Mouse (Mus musculus) intestine, embryonic 16.5 days (tissue): ENCODE results near the gene Slc6a21. TPM values are rescaled to one million over a fixed set of nuclear protein-coding genes. Genes with fewer than 3 reads are reported as not detected.

ENCODE experiments used
- ATAC-seq: fragments of 200-750 bp; cut with Nextera tagmentation; 2 replicates; pipeline ENCODE4 v1.8.0; 2017; ENCODE audit warnings: moderate TSS enrichment, moderate library complexity
- H3K27ac ChIP-seq: fragments of 300-500 bp; sonication (generic); 2 replicates; pipeline ENCODE4 v1.5.1; 2014; ENCODE audit warnings: mild to moderate bottlenecking, low read length
- H3K27me3 ChIP-seq: fragments of 300-500 bp; sonication (generic); replicated peaks from 2 replicates; pipeline ENCODE4 v1.6.1; 2014; ENCODE audit warnings: low read length, control low read depth, mixed read lengths; ENCODE audit not compliant: control insufficient read depth, insufficient read depth
- H3K36me3 ChIP-seq: fragments of 300-500 bp; sonication (generic); 2 replicates; pipeline ENCODE4 v1.6.1; 2014; ENCODE audit warnings: low read length, control low read depth; ENCODE audit not compliant: control insufficient read depth, insufficient read depth
- H3K4me1 ChIP-seq: fragments of 300-500 bp; sonication (generic); 2 replicates; pipeline ENCODE4 v1.6.1; 2014; ENCODE audit warnings: low read length, control low read depth, mixed read lengths; ENCODE audit not compliant: control insufficient read depth, insufficient read depth
- H3K4me2 ChIP-seq: fragments of 300-500 bp; sonication (generic); 2 replicates; pipeline ENCODE4 v1.6.1; 2014; ENCODE audit warnings: low read depth, low read length, control low read depth
- H3K4me3 ChIP-seq: fragments of 300-500 bp; sonication (generic); 2 replicates; pipeline ENCODE4 v1.5.1; 2014; ENCODE audit warnings: mild to moderate bottlenecking, low read length
- H3K9ac ChIP-seq: fragments of 300-500 bp; sonication (generic); 2 replicates; pipeline ENCODE4 v1.6.1; 2014; ENCODE audit warnings: low read depth, low read length
- H3K9me3 ChIP-seq: fragments of 300-500 bp; sonication (generic); 2 replicates; pipeline ENCODE4 v1.6.1; 2016; ENCODE audit warnings: low read length, control low read depth; ENCODE audit not compliant: control insufficient read depth
- WGBS: fragments of 180-500 bp; shearing (Covaris S2); extraction: QIAGEN DNeasy Blood & Tissue Kit; methylation state at CpG from one replicate; pipeline ENCODE4 v1.1.7; 2014; 5-methylcytosine and 5-hydroxymethylcytosine counted together
- polyA plus RNA-seq: library from polyadenylated mRNA; unstranded; fragments of >200 nt; fragmentation: Nextera tagmentation; extraction: Ambion mirVana; gene quantifications from 2 replicates; pipeline ENCODE4 v1.2.1, GENCODE M21; 2015

Slc6a21 gene
- polyA plus RNA-seq = not detected in 2 replicates

DNA sequence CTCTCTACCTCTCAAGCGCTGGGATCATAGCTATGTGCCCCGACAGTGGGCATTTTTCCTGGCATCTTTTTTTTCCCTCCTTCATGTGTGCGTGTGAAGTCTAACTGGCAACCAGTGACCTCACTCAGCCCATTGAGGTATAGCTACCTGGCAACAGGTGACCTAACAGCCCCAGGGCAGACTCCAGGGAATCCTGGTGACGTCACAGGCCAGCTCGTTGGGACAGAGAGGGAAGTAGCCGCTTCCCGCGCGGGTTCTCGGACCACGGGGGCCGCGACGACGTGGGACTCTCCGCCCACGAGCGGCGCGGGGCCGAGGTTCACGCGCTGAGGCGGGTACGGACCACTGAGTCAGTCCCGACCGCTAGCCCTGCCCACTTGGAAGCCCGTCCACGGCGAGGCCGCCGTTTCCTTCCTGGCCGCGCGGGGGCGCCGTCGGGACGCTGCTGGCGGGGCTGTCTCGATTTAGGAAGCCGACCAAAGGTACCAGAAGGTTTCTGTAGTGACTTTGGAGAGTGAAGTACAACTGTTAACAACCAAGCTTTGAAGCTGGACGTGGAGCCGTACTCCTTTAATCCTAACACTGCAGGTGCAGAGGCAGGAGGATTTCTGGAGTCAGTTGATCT, at the start of gene Slc6a21:
Gene Slc6a21 (plus strand): TSS at position 378 of the 625 bp plus-strand sequence.
- H3K4me1 ChIP-seq = 0 out of 2 replicates have a peak, but pooled peaks cover 6% of the 10 kb centered on the region
- 6% methylated on average over 44 of the region's 44 CpGs for WGBS
- no peaks in the 10 kb centered on the region for H3K36me3 ChIP-seq
- peak within 1 kb of the TSS; percentile 69 for H3K4me2 ChIP-seq
- no peaks in the 10 kb centered on the region for H3K9me3 ChIP-seq
- H3K9ac ChIP-seq = peak within 1 kb of the TSS; percentile 61
- H3K27ac ChIP-seq = no peak within 1 kb of the TSS
- peak; percentile 80 for ATAC-seq
- H3K27me3 ChIP-seq = no peaks in the 10 kb centered on the region
- H3K4me3 ChIP-seq = peak within 1 kb of the TSS; percentile 50

DNA sequence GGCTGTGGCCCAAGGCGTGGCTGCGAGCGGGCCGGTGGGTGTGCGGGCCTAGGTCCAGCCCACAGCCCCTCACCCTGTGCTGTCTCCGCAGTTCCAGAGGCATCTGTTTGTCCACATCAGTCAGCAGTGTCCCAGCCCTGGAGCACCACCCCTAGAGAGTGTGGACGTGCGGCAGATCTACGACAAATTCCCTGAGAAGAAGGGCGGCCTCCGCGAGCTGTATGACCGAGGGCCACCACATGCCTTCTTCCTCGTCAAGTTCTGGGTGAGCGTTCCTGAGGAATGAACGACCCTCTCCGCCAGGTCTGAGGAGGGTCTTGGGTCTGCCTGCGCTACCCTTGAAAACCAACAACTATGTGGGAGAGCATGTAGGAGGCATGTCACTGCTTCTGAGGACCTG, 48.8 kb upstream of the Slc6a21 start:
- no peak overlapping the region for H3K4me3 ChIP-seq
- no peak overlapping the region for H3K27ac ChIP-seq
- H3K4me2 ChIP-seq = no peak overlapping the region
- no peaks in the 10 kb centered on the region for H3K27me3 ChIP-seq
- no peak overlapping the region for H3K9ac ChIP-seq
- ATAC-seq = no peak
- H3K4me1 ChIP-seq = peaks cover 3% of the 10 kb centered on the region
- H3K36me3 ChIP-seq = peaks cover 10% of the 10 kb centered on the region; the same call in 1 of the 2 replicates
- WGBS = 95% methylated on average over 18 of the region's 18 CpGs
- H3K9me3 ChIP-seq = no peaks in the 10 kb centered on the region

DNA sequence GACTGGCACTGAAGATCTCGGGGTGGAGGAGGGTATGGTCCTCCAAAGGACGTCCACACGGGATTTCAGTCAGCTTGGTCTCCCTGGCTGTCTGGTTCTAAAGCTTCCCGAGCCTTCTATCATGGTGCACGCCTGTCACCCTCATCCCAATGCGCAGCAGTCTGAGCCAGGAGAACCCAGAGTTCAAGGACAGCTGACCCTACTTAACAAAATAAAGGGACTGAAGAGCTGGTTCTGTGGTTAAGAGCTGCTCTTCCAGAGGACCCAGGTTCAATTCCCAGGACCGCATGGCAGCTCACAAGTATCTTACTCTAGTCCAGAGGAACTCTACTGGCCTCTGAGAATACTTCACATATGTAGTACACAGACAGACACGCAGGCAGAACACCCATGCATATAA, 48.3 kb upstream of the Slc6a21 start:
- H3K27me3 ChIP-seq = no peaks in the 10 kb centered on the region
- 91% methylated on average over 8 of the region's 8 CpGs for WGBS

DNA sequence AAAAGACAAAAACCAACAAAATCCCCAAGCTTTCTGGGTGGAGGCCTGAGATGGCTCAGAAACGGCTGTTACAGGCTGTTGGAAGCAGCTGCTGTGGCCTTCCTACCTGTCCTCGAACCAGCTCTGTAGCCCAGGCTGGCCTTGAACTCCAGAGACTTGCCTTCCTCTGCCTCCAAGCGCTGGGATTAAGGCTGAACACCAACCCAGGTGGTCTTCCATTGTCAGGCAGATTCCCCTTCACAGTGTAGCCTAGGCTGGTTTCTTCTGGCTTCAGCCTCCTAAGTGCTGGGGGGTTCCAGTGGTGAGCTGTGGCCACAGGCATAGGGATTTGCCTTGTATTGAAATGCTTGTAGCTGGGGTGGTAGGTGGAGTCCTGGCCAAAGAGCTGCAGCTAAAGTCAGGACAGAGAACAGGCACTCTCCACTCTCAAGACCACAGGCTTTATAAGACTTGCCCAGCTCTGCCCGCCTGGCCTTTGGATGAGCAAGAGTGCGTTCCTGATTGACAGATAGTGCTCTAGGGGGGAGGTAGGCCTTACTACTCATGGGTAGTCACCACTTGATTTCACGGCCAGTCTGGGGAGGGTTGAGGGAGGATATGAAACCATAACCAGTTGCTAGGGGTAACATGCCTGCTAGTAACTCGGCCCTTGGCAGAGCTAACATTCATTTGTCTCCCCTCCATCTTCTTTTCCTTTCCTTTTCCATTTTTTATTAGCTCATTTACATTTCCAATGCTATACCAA, 47.7 kb upstream of the Slc6a21 start:
- WGBS = 88% methylated on average over 7 of the region's 7 CpGs
- H3K4me1 ChIP-seq = peaks cover 12% of the 10 kb centered on the region
- peaks cover 10% of the 10 kb centered on the region; the same call in 1 of the 2 replicates for H3K36me3 ChIP-seq
- H3K9me3 ChIP-seq = no peaks in the 10 kb centered on the region
- no peaks in the 10 kb centered on the region for H3K27me3 ChIP-seq
- no peak overlapping the region for H3K9ac ChIP-seq
- no peak overlapping the region for H3K4me3 ChIP-seq
- ATAC-seq = no peak
- H3K4me2 ChIP-seq = no peak overlapping the region
- no peak overlapping the region for H3K27ac ChIP-seq

More for the DNA sequence above, 48.3 kb upstream of the Slc6a21 start:
- no peak overlapping the region for H3K4me2 ChIP-seq
- peaks cover 10% of the 10 kb centered on the region; the same call in 1 of the 2 replicates for H3K36me3 ChIP-seq
- H3K27ac ChIP-seq = no peak overlapping the region
- H3K9ac ChIP-seq = no peak overlapping the region
- peaks cover 8% of the 10 kb centered on the region for H3K4me1 ChIP-seq
- no peak overlapping the region for H3K4me3 ChIP-seq
- no peaks in the 10 kb centered on the region for H3K9me3 ChIP-seq
- ATAC-seq = no peak

DNA sequence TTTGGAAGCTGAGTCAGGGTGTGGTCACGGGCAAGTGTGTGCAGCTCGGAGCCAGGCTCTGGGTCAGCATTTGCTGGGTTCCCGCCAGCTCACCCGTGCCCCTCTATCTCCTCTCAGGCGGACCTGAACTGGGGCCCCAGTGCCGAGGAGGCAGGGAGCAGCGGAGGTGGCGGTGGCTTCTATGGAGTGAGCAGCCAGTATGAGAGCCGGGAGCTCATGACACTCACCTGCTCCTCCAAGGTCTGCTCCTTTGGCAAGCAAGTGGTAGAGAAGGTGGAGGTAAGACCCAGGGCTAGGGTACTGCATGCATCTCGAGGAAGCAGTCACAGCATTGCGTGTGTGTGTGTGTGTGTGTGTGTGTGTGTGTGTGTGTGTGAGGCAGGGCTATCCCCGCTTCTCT, 46.1 kb upstream of the Slc6a21 start:
- ATAC-seq = no peak
- Histone ChIP-seq H3K4me3 (no peak overlapping the region), H3K9ac (no peak overlapping the region), H3K4me1 (peaks cover 21% of the 10 kb centered on the region), H3K27ac (no peak overlapping the region), H3K27me3 (no peaks in the 10 kb centered on the region), H3K36me3 (0 out of 2 replicates have a peak, but pooled peaks cover 5% of the 10 kb centered on the region), H3K9me3 (no peaks in the 10 kb centered on the region), H3K4me2 (no peak overlapping the region)
- 88% methylated on average over 12 of the region's 12 CpGs for WGBS

DNA sequence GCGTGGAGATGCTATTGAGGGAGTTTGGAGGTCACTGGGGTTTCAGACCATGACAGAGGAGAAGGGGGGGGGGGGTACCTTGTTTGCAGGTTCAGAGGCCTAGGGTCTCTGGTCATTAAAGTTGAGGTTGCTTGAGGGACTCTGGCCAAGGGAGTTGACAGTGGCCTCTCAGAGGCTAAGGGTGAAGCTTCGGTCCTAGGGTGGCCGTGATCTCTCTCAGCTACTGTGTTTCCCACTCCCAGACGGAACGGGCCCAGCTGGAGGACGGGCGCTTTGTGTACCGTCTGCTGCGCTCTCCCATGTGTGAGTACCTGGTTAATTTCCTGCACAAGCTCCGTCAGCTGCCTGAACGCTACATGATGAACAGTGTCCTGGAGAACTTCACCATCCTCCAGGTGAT, 45.4 kb upstream of the Slc6a21 start:
- no peak for ATAC-seq
- Histone ChIP-seq H3K9me3 (no peaks in the 10 kb centered on the region), H3K4me3 (no peak overlapping the region), H3K4me2 (no peak overlapping the region), H3K9ac (no peak overlapping the region), H3K4me1 (peaks cover 21% of the 10 kb centered on the region), H3K36me3 (0 out of 2 replicates have a peak, but pooled peaks cover 5% of the 10 kb centered on the region), H3K27ac (no peak overlapping the region), H3K27me3 (no peaks in the 10 kb centered on the region)
- WGBS = 76% methylated on average over 11 of the region's 11 CpGs

DNA sequence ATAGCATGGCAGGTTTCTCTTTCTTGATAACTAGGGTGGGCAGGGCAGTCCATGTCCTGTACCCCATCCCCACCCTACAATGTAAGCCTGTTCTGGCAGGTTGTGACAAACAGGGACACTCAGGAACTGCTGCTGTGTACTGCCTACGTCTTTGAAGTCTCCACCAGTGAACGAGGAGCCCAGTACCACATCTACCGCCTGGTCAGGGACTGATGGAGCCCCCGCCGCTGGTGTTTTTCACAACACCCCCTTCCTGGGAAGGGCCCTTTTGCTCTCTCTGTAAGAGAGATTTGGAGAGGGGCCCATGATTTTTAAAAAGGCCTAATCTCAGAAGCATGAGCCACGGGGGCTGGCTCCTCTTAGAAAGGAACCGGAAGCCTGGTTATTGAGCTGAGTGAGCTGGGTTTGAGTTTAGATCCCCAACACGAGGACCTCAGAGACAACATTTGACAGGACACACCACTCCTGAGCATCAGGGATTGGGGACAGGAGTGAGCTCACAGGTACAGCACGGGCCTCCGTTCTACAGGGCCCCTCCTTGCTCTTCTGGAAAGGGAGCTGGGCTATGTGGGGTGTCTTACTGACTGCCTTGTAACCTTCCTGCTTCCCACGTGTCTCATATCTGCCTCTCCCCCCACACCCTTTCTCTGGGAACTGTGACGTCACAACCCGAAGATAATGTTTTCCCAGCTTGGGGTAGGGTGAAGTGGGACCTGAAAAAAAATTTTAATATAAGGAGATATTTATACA, 44.4 kb upstream of the Slc6a21 start:
- WGBS = 68% methylated on average over 13 of the region's 13 CpGs
- 0 out of 2 replicates have a peak, but pooled peaks cover 5% of the 10 kb centered on the region for H3K36me3 ChIP-seq
- H3K4me1 ChIP-seq = peaks cover 21% of the 10 kb centered on the region
- H3K27me3 ChIP-seq = no peaks in the 10 kb centered on the region
- no peak for ATAC-seq
- no peak overlapping the region for H3K4me3 ChIP-seq
- H3K27ac ChIP-seq = no peak overlapping the region
- H3K9ac ChIP-seq = no peak overlapping the region
- no peaks in the 10 kb centered on the region for H3K9me3 ChIP-seq
- no peak overlapping the region for H3K4me2 ChIP-seq

DNA sequence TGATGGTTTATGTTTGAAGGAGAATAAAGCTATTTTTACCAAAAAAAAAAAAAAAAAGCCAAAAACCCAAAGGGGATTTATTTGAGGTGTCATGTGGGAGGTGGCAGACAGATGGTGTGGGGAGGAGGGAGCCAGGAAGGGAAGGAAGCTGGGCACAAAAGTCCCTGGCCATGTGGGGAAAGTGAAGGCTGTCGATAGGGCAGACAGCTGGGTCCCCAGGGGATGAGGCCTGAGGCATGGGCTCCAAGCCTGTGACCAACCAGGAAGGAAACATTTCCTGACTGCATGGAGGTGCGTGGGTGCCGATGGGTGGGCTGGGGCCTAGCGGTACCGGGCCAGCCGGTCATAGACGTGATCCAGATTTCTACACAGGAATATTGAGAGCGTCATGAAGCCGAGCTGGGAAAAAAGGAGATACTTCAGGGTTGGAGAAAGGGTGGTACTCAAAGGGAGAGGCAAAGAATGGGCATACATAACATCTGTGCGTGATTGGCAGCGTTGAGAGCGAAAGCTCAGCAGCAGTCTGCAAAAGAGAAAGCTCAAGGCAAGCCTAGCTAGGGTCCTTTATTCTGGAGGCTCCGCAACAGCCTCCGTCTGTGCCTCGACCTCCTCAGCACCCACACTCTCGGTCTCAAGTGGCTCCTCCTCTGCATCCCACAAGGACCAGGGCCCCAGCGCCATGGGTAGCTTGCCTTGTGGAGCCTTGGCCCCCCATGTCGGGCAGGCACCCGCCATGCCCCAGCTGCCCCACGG, 43.6 kb upstream of the Slc6a21 start:
- Histone ChIP-seq H3K4me2 (peak overlapping the region; percentile 42), H3K27me3 (no peaks in the 10 kb centered on the region), H3K4me1 (peaks cover 21% of the 10 kb centered on the region), H3K9ac (peak overlapping the region; percentile 46), H3K27ac (no peak overlapping the region), H3K36me3 (0 out of 2 replicates have a peak, but pooled peaks cover 3% of the 10 kb centered on the region), H3K9me3 (no peaks in the 10 kb centered on the region), H3K4me3 (peak overlapping the region; percentile 5; the same call in 1 of the 2 replicates)
- ATAC-seq = 0 out of 2 replicates have a peak, but pooled peaks have one; percentile 6
- WGBS = 34% methylated on average over 20 of the region's 20 CpGs
